Comparison of ENCODE assay signal across 23 mouse cellular contexts in the genomic region with DNA sequence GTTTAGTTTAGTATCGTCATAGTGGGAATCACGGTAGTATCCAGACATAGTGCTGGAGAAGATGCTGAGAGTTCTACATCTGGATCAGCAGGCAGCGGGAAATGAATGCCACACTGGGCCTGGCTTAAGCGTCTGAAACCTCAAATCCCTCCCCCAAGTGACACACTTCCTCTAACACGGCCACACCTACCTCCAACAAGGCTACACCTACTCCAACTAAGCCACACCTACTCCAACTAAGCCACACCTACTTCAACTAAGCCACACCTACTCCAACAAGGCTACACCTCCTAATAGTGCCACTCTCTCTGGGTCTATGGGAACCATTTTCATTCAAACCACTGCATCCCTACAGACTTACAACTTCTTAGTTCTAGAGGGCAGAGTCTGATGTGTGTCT. TPM values are rescaled to one million over a fixed set of nuclear protein-coding genes. Genes with fewer than 3 reads are reported as not detected.
DNase-seq lines count a peak whose midpoint lies in the region; ATAC-seq and TF ChIP-seq lines count a peak whose summit lies in the region.
"Had no signal": no experiment of that assay in that cellular context is flagged by ENCODE, and none has a peak within 500 bp of the region (broad histone marks: within the 10 kb centered on the region; RNA-seq: fewer than 3 reads in every experiment).

No protein-coding gene starts in this region.

- no peaks in the 10 kb centered on the region for H3K9me3 ChIP-seq in hindbrain, embryonic 10.5 days
- no peaks in the 10 kb centered on the region for H3K9me3 ChIP-seq in hindbrain, embryonic 16.5 days (ENCODE audit: control insufficient read depth, low read length)
- no peaks in the 10 kb centered on the region for H3K9me3 ChIP-seq in neural tube, embryonic 12.5 days
- H3K9me3 ChIP-seq in neural tube, embryonic 15.5 days (replicated peaks), result no peaks in the 10 kb centered on the region
- H3K9me3 ChIP-seq in stomach, postnatal 0 days (ENCODE audit: control insufficient read depth, low read length), result no peaks in the 10 kb centered on the region
- H3K9me3 ChIP-seq: heart, embryonic 15.5 days; liver, embryonic 13.5 days had no signal

- WGBS in hindbrain, embryonic 10.5 days, result 93% methylated on average over 5 of the region's 5 CpGs
- WGBS in hindbrain, embryonic 16.5 days, result 91% methylated on average over 5 of the region's 5 CpGs
- 93% methylated on average over 5 of the region's 5 CpGs for WGBS in neural tube, embryonic 12.5 days
- WGBS in neural tube, embryonic 15.5 days, result 94% methylated on average over 5 of the region's 5 CpGs
- WGBS in stomach, postnatal 0 days, result 91% methylated on average over 5 of the region's 5 CpGs

- DNase-seq in hindbrain, embryonic 10.5 days (ENCODE audit: low spot score), result no peak
- DNase-seq in ZHBTc4 (ENCODE audit: low read depth, low spot score), result peak; percentile 73
- DNase-seq in stomach, postnatal 0 days (ENCODE audit: low spot score), result no peak
- no peak for DNase-seq in Muller cell, postnatal 12 days (ENCODE audit: inconsistent ontology term)
- DNase-seq: adrenal gland, adult 2 months; cerebellum, adult 18-20 months; cerebellum, postnatal 14 days; gastrocnemius, postnatal 25 days; heart, adult 2 months; heart, postnatal 36 days; kidney, adult 11 months; layer of hippocampus, adult 9-11 months; liver, embryonic 13.5 days; lung, adult 2 months; lung, postnatal 14 days; right cerebral cortex, postnatal 25 days; spleen, adult 18-20 months; thymus, postnatal 4 days had no signal

- no peak for TF ChIP-seq CTCF in stomach, postnatal 0 days (IDR thresholded peaks at IDR 0.05; ENCODE audit: low read depth)

- H3K27me3 ChIP-seq in hindbrain, embryonic 10.5 days (ENCODE audit: insufficient read depth, poor library complexity, severe bottlenecking), result peaks cover 58% of the 10 kb centered on the region
- no peaks in the 10 kb centered on the region for H3K27me3 ChIP-seq in hindbrain, embryonic 16.5 days (replicated peaks; ENCODE audit: control insufficient read depth, insufficient read depth, low read length)
- H3K27me3 ChIP-seq in neural tube, embryonic 12.5 days (replicated peaks), result no peaks in the 10 kb centered on the region
- H3K27me3 ChIP-seq in neural tube, embryonic 15.5 days (replicated peaks), result no peaks in the 10 kb centered on the region
- no peaks in the 10 kb centered on the region for H3K27me3 ChIP-seq in stomach, postnatal 0 days (ENCODE audit: control insufficient read depth, insufficient read depth, low read length)
- H3K27me3 ChIP-seq: liver, embryonic 13.5 days had no signal

- H3K4me2 ChIP-seq in hindbrain, embryonic 16.5 days (ENCODE audit: low read length), result no peak overlapping the region
- no peak overlapping the region for H3K4me2 ChIP-seq in neural tube, embryonic 12.5 days (replicated peaks)
- H3K4me2 ChIP-seq in neural tube, embryonic 15.5 days, result no peak overlapping the region
- no peak overlapping the region for H3K4me2 ChIP-seq in stomach, postnatal 0 days (replicated peaks; ENCODE audit: low read depth)
- H3K4me2 ChIP-seq: liver, embryonic 13.5 days had no signal

- ATAC-seq in hindbrain, embryonic 16.5 days, result no peak
- ATAC-seq in neural tube, embryonic 12.5 days (ENCODE audit: low FRiP score, low read depth), result 0 out of 2 replicates have a peak, but pooled peaks have one; percentile 29
- no peak for ATAC-seq in neural tube, embryonic 15.5 days (ENCODE audit: low FRiP score)
- ATAC-seq in stomach, postnatal 0 days (ENCODE audit: low FRiP score, low TSS enrichment), result peak; percentile 41; the same call in 1 of the 2 replicates

- peak overlapping the region; percentile 79; the same call in 1 of the 2 replicates for H3K27ac ChIP-seq in hindbrain, embryonic 10.5 days
- no peak overlapping the region for H3K27ac ChIP-seq in hindbrain, embryonic 16.5 days (ENCODE audit: low read depth, low read length)
- H3K27ac ChIP-seq in neural tube, embryonic 12.5 days, result no peak overlapping the region
- no peak overlapping the region for H3K27ac ChIP-seq in neural tube, embryonic 15.5 days (replicated peaks)
- H3K27ac ChIP-seq in stomach, postnatal 0 days (replicated peaks), result no peak overlapping the region
- H3K27ac ChIP-seq: heart, adult 2 months; heart, embryonic 15.5 days; kidney, postnatal 0 days; liver, embryonic 13.5 days had no signal

- H3K4me1 ChIP-seq in hindbrain, embryonic 10.5 days (replicated peaks), result peaks cover 31% of the 10 kb centered on the region
- H3K4me1 ChIP-seq in hindbrain, embryonic 16.5 days (ENCODE audit: control insufficient read depth, insufficient read depth, low read depth, low read length), result no peaks in the 10 kb centered on the region; the same call in 1 of the 2 replicates
- H3K4me1 ChIP-seq in neural tube, embryonic 12.5 days, result peaks cover 16% of the 10 kb centered on the region
- H3K4me1 ChIP-seq in neural tube, embryonic 15.5 days, result peaks cover 11% of the 10 kb centered on the region
- H3K4me1 ChIP-seq in stomach, postnatal 0 days (replicated peaks; ENCODE audit: control insufficient read depth, insufficient read depth), result no peaks in the 10 kb centered on the region
- H3K4me1 ChIP-seq: liver, embryonic 13.5 days had no signal

- no peak overlapping the region for H3K4me3 ChIP-seq in hindbrain, embryonic 10.5 days
- no peak overlapping the region for H3K4me3 ChIP-seq in hindbrain, embryonic 16.5 days (ENCODE audit: low read length)
- no peak overlapping the region for H3K4me3 ChIP-seq in neural tube, embryonic 12.5 days
- no peak overlapping the region for H3K4me3 ChIP-seq in neural tube, embryonic 15.5 days (replicated peaks)
- H3K4me3 ChIP-seq in stomach, postnatal 0 days (ENCODE audit: low read depth, low read length), result no peak overlapping the region
- H3K4me3 ChIP-seq: heart, adult 2 months; heart, embryonic 15.5 days; liver, embryonic 13.5 days had no signal

- H3K9ac ChIP-seq in hindbrain, embryonic 16.5 days (ENCODE audit: low read depth, low read length), result no peak overlapping the region
- no peak overlapping the region for H3K9ac ChIP-seq in neural tube, embryonic 12.5 days
- no peak overlapping the region for H3K9ac ChIP-seq in neural tube, embryonic 15.5 days (replicated peaks)
- H3K9ac ChIP-seq in stomach, postnatal 0 days (ENCODE audit: low read length), result no peak overlapping the region
- H3K9ac ChIP-seq: heart, embryonic 15.5 days; liver, embryonic 13.5 days had no signal

- H3K36me3 ChIP-seq in hindbrain, embryonic 10.5 days, result no peaks in the 10 kb centered on the region
- H3K36me3 ChIP-seq in hindbrain, embryonic 16.5 days (ENCODE audit: control insufficient read depth, insufficient read depth, low read length), result no peaks in the 10 kb centered on the region
- H3K36me3 ChIP-seq in neural tube, embryonic 12.5 days, result no peaks in the 10 kb centered on the region
- no peaks in the 10 kb centered on the region for H3K36me3 ChIP-seq in neural tube, embryonic 15.5 days
- H3K36me3 ChIP-seq in stomach, postnatal 0 days (ENCODE audit: control insufficient read depth, insufficient read depth, low read length), result no peaks in the 10 kb centered on the region
- H3K36me3 ChIP-seq: heart, embryonic 15.5 days; liver, embryonic 13.5 days had no signal

- no peak for TF ChIP-seq EP300 in stomach, postnatal 0 days (optimal IDR thresholded peaks at IDR 0.05)

RNA-seq across cellular contexts. Expression of a gene that starts 53.4 kb away (rescaled TPM):
- polyA plus RNA-seq in hindbrain, embryonic 10.5 days (2016; fragmentation: Nextera tagmentation; extraction: Ambion mirVana), result 2.4 and 2.6 TPM in 2 replicates
- polyA plus RNA-seq in hindbrain, embryonic 16.5 days (2015; fragmentation: Nextera tagmentation; extraction: Ambion mirVana), result 2.6 and 3.1 TPM in 2 replicates
- polyA plus RNA-seq in neural tube, embryonic 12.5 days (2016; fragmentation: Nextera tagmentation; extraction: Ambion mirVana), result 3.0 and 3.6 TPM in 2 replicates
- polyA plus RNA-seq in neural tube, embryonic 15.5 days (2015; fragmentation: Nextera tagmentation; extraction: Ambion mirVana), result 2.3 and 2.8 TPM in 2 replicates
- 3.8 and 4.1 TPM in 2 replicates for polyA plus RNA-seq in stomach, postnatal 0 days (2015; fragmentation: Nextera tagmentation; extraction: Ambion mirVana)

Comparison
In these comparisons a context has a peak if more than half of its experiments do, and no peak if none do; other contexts are left out.
1. ATAC-seq: peak in neural tube, embryonic 12.5 days (single experiment) and stomach, postnatal 0 days (single experiment); none in hindbrain, embryonic 16.5 days (single experiment) and neural tube, embryonic 15.5 days (single experiment).